Mouse (Mus musculus) heart, embryonic 12.5 days (tissue): ENCODE data around the gene Asz1. TPM values are rescaled to one million over a fixed set of nuclear protein-coding genes. Genes with fewer than 3 reads are reported as not detected.

Experiments
- ATAC-seq: fragments of 200-750 bp; cut with Nextera tagmentation; 2 replicates; pipeline ENCODE4 v1.8.0; 2017; ENCODE audit warnings: moderate TSS enrichment, moderate library complexity; ENCODE audit not compliant: insufficient number of reproducible peaks, low FRiP score
- H3K27ac ChIP-seq: fragments of 300-500 bp; sonication (generic); 2 replicates; pipeline ENCODE4 v1.5.1; 2016; ENCODE audit warnings: mild to moderate bottlenecking, moderate library complexity; ENCODE audit not compliant: poor library complexity, severe bottlenecking
- H3K27me3 ChIP-seq: fragments of 300-500 bp; sonication (generic); replicated peaks from 2 replicates; pipeline ENCODE4 v1.6.1; 2016; ENCODE audit warnings: mild to moderate bottlenecking, moderate library complexity
- H3K36me3 ChIP-seq: fragments of 300-500 bp; sonication (generic); 2 replicates; pipeline ENCODE4 v1.6.1; 2016; ENCODE audit warnings: mild to moderate bottlenecking, moderate library complexity
- H3K4me1 ChIP-seq: fragments of 300-500 bp; sonication (generic); replicated peaks from 2 replicates; pipeline ENCODE4 v1.6.1; 2016; ENCODE audit warnings: mild to moderate bottlenecking
- H3K4me2 ChIP-seq: fragments of 300-500 bp; sonication (generic); 2 replicates; pipeline ENCODE4 v1.6.1; 2016; ENCODE audit warnings: mild to moderate bottlenecking, moderate library complexity
- H3K4me3 ChIP-seq: fragments of 300-500 bp; sonication (generic); 2 replicates; pipeline ENCODE4 v1.5.1; 2016; ENCODE audit warnings: mild to moderate bottlenecking
- H3K9ac ChIP-seq: fragments of 300-500 bp; sonication (generic); 2 replicates; pipeline ENCODE4 v1.6.1; 2016; ENCODE audit warnings: mild to moderate bottlenecking, moderate library complexity
- H3K9me3 ChIP-seq: fragments of 300-500 bp; sonication (generic); replicated peaks from 2 replicates; pipeline ENCODE4 v1.6.1; 2016; ENCODE audit warnings: mild to moderate bottlenecking, moderate library complexity
- WGBS: fragments of 180-500 bp; shearing (Covaris S2); methylation state at CpG from one replicate; pipeline ENCODE4 v1.1.7; 2016; 5-methylcytosine and 5-hydroxymethylcytosine counted together
- polyA plus RNA-seq: library from polyadenylated mRNA; unstranded; fragments of >200 nt; fragmentation: Nextera tagmentation; extraction: Ambion mirVana; gene quantifications from 2 replicates; pipeline ENCODE4 v1.2.1, GENCODE M21; 2016

The Asz1 gene
- polyA plus RNA-seq, 1 experiment from 2014 or later: not detected

DNA sequence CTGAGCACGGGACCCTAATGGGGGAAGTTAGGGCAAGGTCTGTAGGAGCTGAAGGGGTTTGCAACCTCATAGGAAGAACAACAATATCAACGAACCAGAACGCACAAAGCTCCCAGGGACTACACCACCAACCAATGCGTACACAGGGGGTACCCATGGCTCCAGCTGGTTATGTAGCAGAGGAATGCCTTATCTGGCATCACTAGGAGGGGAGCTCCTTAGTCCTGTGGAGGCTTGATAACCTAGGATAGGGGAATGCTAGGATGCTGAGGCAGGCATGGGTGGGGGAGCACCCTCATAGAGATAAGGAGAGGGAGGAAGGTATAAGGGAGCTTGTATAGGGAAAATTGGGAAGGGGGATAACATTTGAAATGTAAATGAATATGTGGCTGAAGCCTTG, 51.0 kb downstream of the Asz1 start:
- 83% methylated on average over 4 of the region's 4 CpGs for WGBS
- Histone ChIP-seq H3K36me3 (no peaks in the 10 kb centered on the region), H3K4me1 (no peaks in the 10 kb centered on the region), H3K9me3 (no peaks in the 10 kb centered on the region), H3K4me3 (no peak overlapping the region), H3K27me3 (no peaks in the 10 kb centered on the region), H3K4me2 (no peak overlapping the region), H3K9ac (no peak overlapping the region), H3K27ac (no peak overlapping the region)
- no peak for ATAC-seq

DNA sequence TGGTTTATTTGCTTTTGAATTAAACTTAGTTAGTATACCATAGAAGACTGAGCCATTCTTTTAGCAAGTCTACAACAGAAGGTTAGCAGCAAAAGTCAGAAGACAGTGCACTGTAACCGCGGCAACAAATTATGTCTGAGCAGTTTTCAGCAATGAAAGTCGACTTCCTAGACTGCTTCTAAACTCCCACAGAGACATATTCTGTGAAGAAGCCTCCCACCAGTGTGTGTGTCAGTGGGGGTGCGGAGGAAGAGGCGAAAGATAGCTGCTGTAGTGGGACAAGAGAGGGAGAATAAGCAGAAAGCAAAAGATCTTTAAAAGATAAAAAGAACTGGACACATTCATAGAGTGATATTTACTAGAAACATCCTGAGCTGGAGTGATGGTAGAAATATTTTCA, 57.2 kb downstream of the Asz1 start:
- Histone ChIP-seq H3K9me3 (no peaks in the 10 kb centered on the region), H3K9ac (no peak overlapping the region), H3K27ac (no peak overlapping the region), H3K4me1 (no peaks in the 10 kb centered on the region), H3K4me3 (no peak overlapping the region), H3K4me2 (no peak overlapping the region), H3K27me3 (no peaks in the 10 kb centered on the region), H3K36me3 (no peaks in the 10 kb centered on the region)
- no peak for ATAC-seq
- 76% methylated on average over 5 of the region's 5 CpGs for WGBS

DNA sequence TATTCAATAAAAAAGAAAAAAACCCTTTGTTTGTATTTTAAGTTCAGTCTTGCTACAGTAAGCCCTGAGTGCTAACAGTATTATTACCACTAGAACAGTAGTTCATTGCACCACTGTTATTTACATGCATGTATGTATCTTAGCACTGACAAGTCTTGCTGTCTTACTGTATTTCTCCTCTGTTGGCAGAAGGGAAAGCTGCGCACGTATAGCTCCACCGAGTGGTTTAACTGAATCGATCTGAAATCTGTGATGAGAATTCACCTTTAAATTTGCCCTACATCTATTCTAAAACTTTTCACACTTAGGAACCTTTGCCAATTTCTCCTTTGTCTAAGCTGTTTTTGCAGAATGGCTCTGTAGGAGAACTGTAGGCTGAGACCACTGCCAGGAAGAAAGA, 64.6 kb downstream of the Asz1 start:
- Histone ChIP-seq H3K36me3 (no peaks in the 10 kb centered on the region), H3K9me3 (no peaks in the 10 kb centered on the region), H3K4me1 (no peaks in the 10 kb centered on the region), H3K4me2 (no peak overlapping the region), H3K27ac (no peak overlapping the region), H3K4me3 (no peak overlapping the region), H3K27me3 (no peaks in the 10 kb centered on the region), H3K9ac (no peak overlapping the region)
- no peak for ATAC-seq
- 75% methylated on average over 4 of the region's 4 CpGs for WGBS

DNA sequence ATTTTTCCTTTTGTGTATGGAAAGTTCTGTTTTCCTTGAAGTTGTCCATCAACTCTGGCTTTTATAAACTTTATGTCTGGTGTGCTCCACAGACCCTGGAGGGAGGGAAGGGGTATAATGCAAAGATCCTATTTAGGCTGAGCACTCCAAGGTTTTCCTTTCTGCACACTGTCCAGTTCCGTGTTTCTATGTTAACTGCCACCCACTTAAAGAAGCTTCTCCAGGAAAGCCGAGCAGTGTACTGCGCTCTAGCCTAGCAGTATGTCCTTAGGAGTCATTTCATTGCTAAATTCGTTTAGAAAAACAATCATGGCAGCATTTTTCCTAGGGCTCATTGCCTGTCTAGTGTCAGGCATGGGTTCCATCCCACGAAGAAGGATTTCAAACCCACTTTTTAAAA, 65.7 kb downstream of the Asz1 start:
- Histone ChIP-seq H3K9ac (no peak overlapping the region), H3K27ac (no peak overlapping the region), H3K36me3 (no peaks in the 10 kb centered on the region), H3K4me3 (no peak overlapping the region), H3K4me1 (no peaks in the 10 kb centered on the region), H3K9me3 (no peaks in the 10 kb centered on the region), H3K27me3 (no peaks in the 10 kb centered on the region), H3K4me2 (no peak overlapping the region)
- no peak for ATAC-seq
- WGBS: 73% methylated on average over 5 of the region's 5 CpGs

DNA sequence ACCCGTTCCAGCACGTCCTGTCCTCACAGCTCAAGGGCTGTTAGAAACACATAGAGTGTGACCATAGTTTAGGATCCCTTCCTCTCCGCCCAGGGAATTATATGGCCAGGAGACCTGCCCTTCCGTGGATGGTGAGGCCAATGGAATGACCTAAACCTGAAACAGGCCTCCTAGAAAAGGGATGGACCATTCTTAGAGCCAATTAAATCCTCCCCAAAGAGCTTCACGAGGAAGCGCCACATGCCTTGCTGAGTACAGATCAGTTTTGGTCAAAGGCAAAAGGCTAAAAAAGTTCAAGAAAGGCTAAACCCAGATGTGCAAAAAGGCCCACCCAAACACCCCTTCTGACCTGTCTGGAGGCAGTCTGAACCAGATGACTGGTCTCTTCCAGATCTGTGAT, 76.6 kb downstream of the Asz1 start:
- no peak for ATAC-seq
- no peaks in the 10 kb centered on the region for H3K36me3 ChIP-seq
- peaks cover 27% of the 10 kb centered on the region; the same call in 1 of the 2 replicates for H3K27me3 ChIP-seq
- no peaks in the 10 kb centered on the region for H3K9me3 ChIP-seq
- H3K4me2 ChIP-seq: peak overlapping the region; percentile 88
- H3K27ac ChIP-seq: no peak overlapping the region
- H3K4me3 ChIP-seq: peak overlapping the region; percentile 51
- peak overlapping the region; percentile 53; the same call in 1 of the 2 replicates for H3K9ac ChIP-seq
- 30% methylated on average over 6 of the region's 6 CpGs for WGBS
- peaks cover 15% of the 10 kb centered on the region for H3K4me1 ChIP-seq

DNA sequence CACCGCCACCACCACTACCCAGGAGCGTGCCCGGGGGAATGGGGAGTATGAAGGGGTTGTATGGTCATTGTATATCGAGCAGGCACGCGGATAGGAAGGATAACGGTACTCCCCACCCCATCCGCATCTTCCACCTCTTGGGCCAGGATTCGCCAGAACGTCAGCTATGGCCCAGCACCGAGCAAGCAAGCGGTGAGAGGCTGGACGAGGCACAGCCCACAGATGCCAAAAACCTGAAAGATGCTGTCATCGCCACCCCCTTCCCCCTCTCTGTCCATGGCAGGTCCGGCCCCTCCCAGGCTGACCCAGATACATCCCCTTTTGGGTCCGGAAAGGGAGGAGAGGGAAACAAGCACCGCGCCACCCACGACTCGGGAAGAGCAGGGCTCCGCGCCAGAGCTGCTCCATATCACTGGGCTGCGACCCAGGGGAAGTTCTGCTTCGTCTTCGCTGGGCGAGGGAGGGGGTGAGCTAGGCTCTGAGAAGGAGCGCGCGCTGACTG, 77.3 kb downstream of the Asz1 start:
- under 1% methylated on average over 28 of the region's 29 CpGs for WGBS
- Histone ChIP-seq H3K9ac (peak overlapping the region; percentile 53), H3K27ac (no peak overlapping the region), H3K9me3 (no peaks in the 10 kb centered on the region), H3K4me1 (peaks cover 15% of the 10 kb centered on the region), H3K36me3 (no peaks in the 10 kb centered on the region), H3K4me2 (peak overlapping the region; percentile 88), H3K4me3 (peak overlapping the region; percentile 51), H3K27me3 (peaks cover 27% of the 10 kb centered on the region; the same call in 1 of the 2 replicates)
- peak; percentile 78 for ATAC-seq

DNA sequence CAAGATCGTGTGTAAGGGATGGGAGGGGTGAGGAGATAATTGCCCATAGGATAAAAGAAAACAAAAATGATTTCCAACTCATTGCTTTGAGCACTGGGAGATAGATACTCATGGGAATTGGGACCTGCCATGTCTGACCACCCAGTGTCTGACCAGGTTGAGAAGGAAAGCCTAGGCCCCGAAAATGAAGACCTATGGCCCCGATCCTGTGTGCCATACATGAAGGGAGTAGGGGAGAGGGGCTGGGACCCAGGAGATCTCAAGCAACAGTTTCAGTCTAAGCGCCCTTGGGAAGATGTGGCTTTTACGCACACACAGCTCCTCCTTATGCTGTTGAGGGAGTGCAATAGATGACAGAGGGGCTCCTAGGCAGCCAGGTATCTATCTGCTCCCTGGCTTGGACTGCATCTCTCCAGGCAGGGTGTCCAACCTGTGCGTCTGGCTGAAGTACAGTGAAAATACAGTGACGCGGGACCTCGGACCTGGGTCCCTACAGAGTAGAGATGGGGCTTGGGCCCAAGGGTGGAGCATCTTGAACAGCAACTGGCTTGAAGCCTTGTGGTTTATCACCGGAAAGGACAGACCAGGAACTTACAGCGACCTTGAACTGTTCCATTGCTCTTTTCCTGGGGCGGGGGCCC, 77.9 kb downstream of the Asz1 start:
- ATAC-seq: no peak
- WGBS: 4% methylated on average over 12 of the region's 12 CpGs
- H3K27ac ChIP-seq: no peak overlapping the region
- peaks cover 27% of the 10 kb centered on the region; the same call in 1 of the 2 replicates for H3K27me3 ChIP-seq
- H3K4me1 ChIP-seq: peaks cover 15% of the 10 kb centered on the region
- H3K4me3 ChIP-seq: peak overlapping the region; percentile 51
- no peak overlapping the region for H3K9ac ChIP-seq
- no peaks in the 10 kb centered on the region for H3K9me3 ChIP-seq
- no peaks in the 10 kb centered on the region for H3K36me3 ChIP-seq
- peak overlapping the region; percentile 88 for H3K4me2 ChIP-seq

DNA sequence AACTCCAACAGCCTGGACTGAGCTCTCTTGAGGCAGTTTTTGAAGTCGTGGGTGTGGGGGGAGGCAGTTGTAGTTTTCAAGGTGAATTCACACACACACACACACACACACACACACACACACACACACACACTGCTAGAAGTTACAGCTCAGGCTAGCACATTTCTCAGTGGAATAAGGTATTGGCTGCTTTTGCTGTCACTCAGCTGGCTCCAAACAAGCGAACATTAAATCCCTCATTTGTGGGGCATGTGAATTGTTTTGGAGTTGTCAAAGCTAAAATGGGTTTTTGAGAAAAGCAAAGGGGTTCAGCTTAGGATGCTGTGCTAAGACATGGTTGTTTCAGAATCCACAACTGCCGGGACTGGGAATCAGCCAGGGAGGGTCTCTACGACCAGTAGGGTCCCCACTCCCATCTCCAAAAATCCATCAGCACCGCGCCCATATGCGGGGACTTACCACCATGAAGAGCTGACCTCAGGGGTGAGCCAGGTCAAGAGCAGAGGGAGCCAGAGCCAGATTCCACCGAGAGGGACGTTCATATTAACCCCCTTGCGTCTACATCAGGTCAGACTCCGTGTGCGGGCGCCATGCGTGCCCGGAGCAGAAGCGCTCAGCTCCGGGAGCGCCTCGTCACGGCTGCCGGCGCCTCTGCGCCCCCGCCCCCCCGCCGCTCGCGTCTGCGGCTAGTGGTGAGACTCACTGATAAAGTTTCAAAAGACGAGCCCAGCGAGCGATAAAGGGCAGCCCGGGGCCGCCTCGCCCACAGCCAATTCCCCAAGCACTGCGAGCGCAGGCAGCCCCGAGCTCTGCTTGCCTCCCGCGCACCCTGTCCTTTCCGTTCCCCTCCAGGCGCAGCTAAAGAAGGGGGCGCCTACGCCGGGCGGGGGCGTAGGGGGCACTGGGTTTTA, 78.9 kb downstream of the Asz1 start, which contains the start of gene Wnt2:
Gene Wnt2 (minus strand): TSS at position 840 of the 911 bp plus-strand sequence.
- Histone ChIP-seq H3K27ac (no peak within 1 kb of the TSS), H3K36me3 (no peaks in the 10 kb centered on the region), H3K9ac (peak within 1 kb of the TSS; percentile 53), H3K4me1 (peaks cover 15% of the 10 kb centered on the region), H3K27me3 (peaks cover 27% of the 10 kb centered on the region; the same call in 1 of the 2 replicates), H3K4me2 (peak within 1 kb of the TSS; percentile 88), H3K9me3 (no peaks in the 10 kb centered on the region), H3K4me3 (peak within 1 kb of the TSS; percentile 51)
- peak; percentile 58 for ATAC-seq
- WGBS: 1% methylated on average over 47 of the region's 47 CpGs

DNA sequence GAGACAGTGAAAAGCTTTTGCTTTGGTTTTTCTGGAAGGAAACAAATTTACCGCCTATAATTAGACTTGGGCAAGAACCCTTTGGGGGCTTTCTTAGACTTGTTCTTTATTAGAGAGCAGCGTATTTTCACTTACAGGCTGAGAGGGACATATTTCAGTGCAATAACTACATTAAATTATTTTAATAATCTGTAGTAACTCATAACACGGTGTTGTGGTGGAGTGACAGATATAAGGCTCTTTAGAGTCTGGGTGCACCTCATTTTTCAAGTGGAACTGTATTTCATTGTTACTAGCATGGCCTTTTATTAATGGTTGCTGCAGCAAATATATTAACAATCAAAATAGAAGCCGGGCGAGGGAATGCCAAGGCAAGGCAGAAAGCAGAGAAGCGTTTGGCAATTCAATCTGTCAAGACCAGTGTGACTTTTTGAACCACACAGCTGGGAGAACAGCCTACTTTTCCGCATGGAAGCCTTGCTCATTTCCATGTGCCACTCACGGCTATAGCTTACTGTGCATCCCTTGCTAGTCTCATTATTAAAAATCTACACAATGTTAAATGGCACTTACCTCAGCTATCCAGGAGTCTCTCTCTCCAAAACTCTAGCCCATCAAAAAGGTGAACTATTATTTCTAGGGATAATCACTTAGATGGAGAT, 84.6 kb downstream of the Asz1 start:
- no peak for ATAC-seq

DNA sequence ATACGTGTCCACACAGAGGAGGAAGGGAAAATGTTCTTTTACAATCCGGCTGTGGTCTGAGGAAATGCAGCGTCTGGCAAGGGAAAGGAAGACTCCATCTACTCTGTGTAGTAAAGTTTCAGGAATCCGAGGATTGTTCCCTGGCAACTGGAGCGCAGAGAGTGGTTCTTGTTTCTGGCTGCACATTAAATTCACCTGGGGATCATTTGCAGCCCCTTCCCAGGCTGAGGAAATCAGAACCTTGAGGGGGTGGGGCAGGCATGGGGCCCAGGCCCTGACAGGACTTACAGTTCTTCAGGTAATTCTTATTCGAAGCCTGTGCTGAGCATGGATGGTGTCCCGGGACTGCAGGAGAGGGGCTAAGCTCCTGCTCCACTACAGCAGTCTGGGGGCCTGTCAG, 95.5 kb downstream of the Asz1 start:
- Histone ChIP-seq H3K9ac (no peak overlapping the region), H3K4me2 (no peak overlapping the region), H3K4me1 (no peaks in the 10 kb centered on the region), H3K9me3 (no peaks in the 10 kb centered on the region), H3K36me3 (no peaks in the 10 kb centered on the region), H3K27me3 (no peaks in the 10 kb centered on the region), H3K27ac (no peak overlapping the region), H3K4me3 (no peak overlapping the region)
- WGBS: 75% methylated on average over 7 of the region's 7 CpGs
- no peak for ATAC-seq

More for the DNA sequence above, 84.6 kb downstream of the Asz1 start:
- no peak overlapping the region for H3K4me2 ChIP-seq
- no peak overlapping the region for H3K27ac ChIP-seq
- no peaks in the 10 kb centered on the region for H3K36me3 ChIP-seq
- H3K4me1 ChIP-seq: no peaks in the 10 kb centered on the region
- H3K4me3 ChIP-seq: no peak overlapping the region
- no peaks in the 10 kb centered on the region for H3K9me3 ChIP-seq
- WGBS: 85% methylated on average over 8 of the region's 8 CpGs
- H3K9ac ChIP-seq: no peak overlapping the region
- 0 out of 2 replicates have a peak, but pooled peaks cover 11% of the 10 kb centered on the region for H3K27me3 ChIP-seq

DNA sequence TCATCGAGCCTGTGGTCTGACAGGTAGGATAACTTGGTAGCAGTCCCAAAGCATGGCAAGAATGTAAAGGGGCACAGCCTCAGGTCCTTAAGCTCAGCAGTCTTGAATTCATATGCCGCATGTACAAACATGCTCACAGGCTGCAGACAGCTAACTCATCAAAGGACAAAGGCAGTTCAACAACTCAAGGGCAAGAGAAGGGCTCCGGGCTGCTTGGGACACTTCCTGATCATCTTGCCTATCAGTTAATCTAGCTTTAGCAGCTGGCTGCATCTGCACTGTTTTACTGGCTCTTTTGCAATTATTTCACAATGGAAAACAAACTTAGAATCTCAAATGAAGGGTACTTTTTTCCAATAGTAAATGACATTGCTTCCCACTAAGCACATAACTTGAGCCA, 101.5 kb downstream of the Asz1 start:
- Histone ChIP-seq H3K4me1 (peaks cover 4% of the 10 kb centered on the region; the same call in 1 of the 2 replicates), H3K9ac (no peak overlapping the region), H3K36me3 (no peaks in the 10 kb centered on the region), H3K4me3 (no peak overlapping the region), H3K27me3 (no peaks in the 10 kb centered on the region), H3K4me2 (no peak overlapping the region), H3K9me3 (no peaks in the 10 kb centered on the region), H3K27ac (no peak overlapping the region)
- WGBS: 47% methylated on average over 3 of the region's 3 CpGs
- no peak for ATAC-seq
